In genomic region chr5:137600619-137601364, GRCm38 (mm10) we compare ENCODE assay signal across 8 mouse cellular contexts. TPM values are rescaled to one million over a fixed set of nuclear protein-coding genes. Genes with fewer than 3 reads are reported as not detected.
DNase-seq lines count a peak whose midpoint lies in the region; ATAC-seq and TF ChIP-seq lines count a peak whose summit lies in the region.

Gene Mospd3, minus strand, starts transcription at chr5:137601058.

- no peaks in the 10 kb centered on the region for H3K9me3 ChIP-seq in G1E (replicated peaks)
- H3K9me3 ChIP-seq in forebrain, embryonic 16.5 days (ENCODE audit: control insufficient read depth, low read length), result no peaks in the 10 kb centered on the region
- H3K9me3 ChIP-seq in lung, embryonic 14.5 days (ENCODE audit: low read depth, low read length), result no peaks in the 10 kb centered on the region

- H3K4me3 ChIP-seq in G1E (ENCODE audit: low read depth, low read length), result peak within 1 kb of the TSS; percentile 76
- peak within 1 kb of the TSS; percentile 65 for H3K4me3 ChIP-seq in forebrain, embryonic 16.5 days (replicated peaks; ENCODE audit: low read length)
- H3K4me3 ChIP-seq in layer of hippocampus, adult 2 months, result peak within 1 kb of the TSS; percentile 96
- H3K4me3 ChIP-seq in lung, embryonic 14.5 days (ENCODE audit: low read depth, low read length), result peak within 1 kb of the TSS; percentile 66
- peak within 1 kb of the TSS; percentile 67 for H3K4me3 ChIP-seq in olfactory bulb, adult 2 months (ENCODE audit: insufficient read depth, low read depth, low read length)
- H3K4me3 ChIP-seq in thymus, adult 2 months (ENCODE audit: control insufficient read depth, insufficient read depth, low read length), result peak within 1 kb of the TSS; percentile 92

- H3K27me3 ChIP-seq in G1E (ENCODE audit: insufficient read depth, low read length), result no peaks in the 10 kb centered on the region
- H3K27me3 ChIP-seq in forebrain, embryonic 16.5 days (replicated peaks; ENCODE audit: control insufficient read depth, insufficient read depth, low read length), result no peaks in the 10 kb centered on the region
- no peaks in the 10 kb centered on the region for H3K27me3 ChIP-seq in lung, embryonic 14.5 days (ENCODE audit: insufficient read depth, low read length)
- H3K27me3 ChIP-seq in thymus, adult 2 months (ENCODE audit: control insufficient read depth, insufficient read depth, low read length), result no peaks in the 10 kb centered on the region

- peaks cover 67% of the 10 kb centered on the region for H3K4me1 ChIP-seq in G1E (ENCODE audit: insufficient read depth, low read depth, low read length)
- peaks cover 27% of the 10 kb centered on the region for H3K4me1 ChIP-seq in forebrain, embryonic 16.5 days (replicated peaks; ENCODE audit: control insufficient read depth, insufficient read depth, low read length)
- peaks cover 5% of the 10 kb centered on the region; the same call in 1 of the 2 replicates for H3K4me1 ChIP-seq in lung, embryonic 14.5 days (ENCODE audit: insufficient read depth)
- H3K4me1 ChIP-seq in olfactory bulb, adult 2 months (ENCODE audit: control insufficient read depth, insufficient read depth, low read length), result peaks cover 9% of the 10 kb centered on the region
- H3K4me1 ChIP-seq in thymus, adult 2 months (replicated peaks; ENCODE audit: control insufficient read depth, insufficient read depth, low read length), result peaks cover 39% of the 10 kb centered on the region

- peak; percentile 29; the same call in 1 of the 2 replicates for TF ChIP-seq POLR2A in olfactory bulb, adult 2 months (IDR thresholded peaks at IDR 0.05; ENCODE audit: insufficient read depth, low read depth, low read length)
- peak; percentile 59; the same call in 1 of the 2 replicates for TF ChIP-seq POLR2A in thymus, adult 2 months (IDR thresholded peaks at IDR 0.05; ENCODE audit: control insufficient read depth, extremely low read depth, insufficient read depth, low read length, poor library complexity)

- peaks cover 40% of the 10 kb centered on the region for H3K36me3 ChIP-seq in G1E (replicated peaks)
- H3K36me3 ChIP-seq in forebrain, embryonic 16.5 days (ENCODE audit: control insufficient read depth, insufficient read depth), result no peaks in the 10 kb centered on the region
- peaks cover 23% of the 10 kb centered on the region for H3K36me3 ChIP-seq in lung, embryonic 14.5 days (ENCODE audit: insufficient read depth)
- H3K36me3 ChIP-seq in thymus, adult 2 months (ENCODE audit: control insufficient read depth, insufficient read depth, low read length), result no peaks in the 10 kb centered on the region; the same call in 1 of the 2 replicates

- no peak for TF ChIP-seq CTCF in G1E (IDR thresholded peaks at IDR 0.05; ENCODE audit: low read depth, low read length)
- TF ChIP-seq CTCF in layer of hippocampus, adult 2 months (conservative IDR thresholded peaks at IDR 0.05), result no peak
- no peak for TF ChIP-seq CTCF in lung, embryonic 14.5 days (IDR thresholded peaks at IDR 0.05; ENCODE audit: low read depth)
- TF ChIP-seq CTCF in olfactory bulb, adult 2 months (IDR thresholded peaks at IDR 0.05; ENCODE audit: insufficient read depth, low read depth, low read length), result no peak
- no peak; the same call in 1 of the 2 replicates for TF ChIP-seq CTCF in thymus, adult 2 months (IDR thresholded peaks at IDR 0.05; ENCODE audit: borderline replicate concordance, control insufficient read depth, extremely low read depth, insufficient read depth, low read length, poor library complexity)

- peak; percentile 92 for ATAC-seq in G1E (ENCODE audit: extremely low read depth, insufficient number of reproducible peaks, low FRiP score, poor library complexity, severe bottlenecking)
- ATAC-seq in forebrain, embryonic 16.5 days, result peak; percentile 97
- peak; percentile 95 for ATAC-seq in lung, embryonic 14.5 days (ENCODE audit: insufficient read depth)

- intact Hi-C loops in heart, postnatal 36 days (cut with DNase I), result loop anchor here (1.0 to 5.0 kb wide), 3 partner anchors 27 to 142 kb away; partner anchors contain the start of genes Epo, Gnb2 and Nyap1

- H3K9ac ChIP-seq in forebrain, embryonic 16.5 days (replicated peaks; ENCODE audit: low read depth, low read length), result peak within 1 kb of the TSS; percentile 70
- peak within 1 kb of the TSS; percentile 66 for H3K9ac ChIP-seq in lung, embryonic 14.5 days

- under 1% methylated on average over 41 of the region's 41 CpGs for WGBS in forebrain, embryonic 16.5 days
- under 1% methylated on average over 41 of the region's 41 CpGs for WGBS in lung, embryonic 14.5 days
- WGBS in olfactory bulb, adult 2 months, result under 1% methylated on average over 41 of the region's 41 CpGs
- WGBS in thymus, adult 2 months, result under 1% methylated on average over 41 of the region's 41 CpGs

- DNase-seq in G1E (ENCODE audit: low spot score), result peak; percentile 95
- DNase-seq in cerebellum, adult 18-20 months, result peak; percentile 95 to 96
- DNase-seq in heart, postnatal 36 days, result peak; percentile 97 to 98
- DNase-seq in layer of hippocampus, adult 2 months (ENCODE audit: low spot score in 2 of 2), result peak; percentile 95
- peak; percentile 99 for DNase-seq in lung, embryonic 14.5 days
- DNase-seq in thymus, adult 2 months, result peak; percentile 98

- peak within 1 kb of the TSS; percentile 81 for H3K27ac ChIP-seq in forebrain, embryonic 16.5 days (ENCODE audit: low read length)
- H3K27ac ChIP-seq in layer of hippocampus, adult 2 months, result peak within 1 kb of the TSS; percentile 95
- H3K27ac ChIP-seq in lung, embryonic 14.5 days (ENCODE audit: low read depth), result peak within 1 kb of the TSS; percentile 88
- peak within 1 kb of the TSS; percentile 86 for H3K27ac ChIP-seq in olfactory bulb, adult 2 months (ENCODE audit: insufficient read depth, low read depth, low read length)
- peak within 1 kb of the TSS; percentile 92 for H3K27ac ChIP-seq in thymus, adult 2 months (ENCODE audit: control insufficient read depth, insufficient read depth, low read length)

- peak within 1 kb of the TSS; percentile 95 for H3K4me2 ChIP-seq in forebrain, embryonic 16.5 days (ENCODE audit: low read length)
- peak within 1 kb of the TSS; percentile 82 for H3K4me2 ChIP-seq in lung, embryonic 14.5 days

RNA-seq across cellular contexts. Expression of gene Mospd3, which starts in this region (rescaled TPM):
- total RNA-seq in G1E (2014; fragmentation: Nextera tagmentation), result 58.9 and 61.2 TPM in 2 replicates
- 3.8 and 5.4 TPM in 2 replicates for total RNA-seq in G1E (2017)
- 316 and 504 TPM in 2 replicates for polyA plus RNA-seq in G1E (2012)
- 43.5 and 43.7 TPM in 2 replicates for polyA plus RNA-seq in forebrain, embryonic 16.5 days (2015; fragmentation: Nextera tagmentation; extraction: Ambion mirVana)
- 10 to 100 TPM; 16.5 to 16.8 TPM for total RNA-seq in heart, postnatal 36 days (2021)
- 10 to 100 TPM; 26.2 to 29.3 TPM for total RNA-seq in layer of hippocampus, adult 2 months (2021)
- polyA plus RNA-seq in lung, embryonic 14.5 days (2014; fragmentation: Nextera tagmentation; extraction: Ambion mirVana), result 33.9 and 37.8 TPM in 2 replicates
- polyA plus RNA-seq in olfactory bulb, adult 2 months (2012; ENCODE audit: insufficient read depth, insufficient read length, low replicate concordance, missing spikeins), result not detected in 2 replicates
- polyA plus RNA-seq in thymus, adult 2 months (2012; rRNA removed), result 252 and 273 TPM in 2 replicates

Comparison
In these comparisons a context has a peak if more than half of its experiments do, and no peak if none do; other contexts are left out.
1. Peak in every context shown above with its lines: DNase-seq, ATAC-seq, H3K4me3 ChIP-seq and H3K27ac ChIP-seq.